Mouse (Mus musculus) common myeloid progenitor, adult 5-6 weeks (primary cell): ENCODE data around the gene Mydgf. TPM values are rescaled to one million over a fixed set of nuclear protein-coding genes. Genes with fewer than 3 reads are reported as not detected.
A peak's percentile ranks its signal among the peaks of the same experiment; 100 is the strongest.

Experiments used
- ATAC-seq: replicated peaks from 2 replicates; pipeline ENCODE4 v1.8.0; 2016; ENCODE audit warnings: low read depth, mild to moderate bottlenecking, moderate TSS enrichment, inconsistent platforms; ENCODE audit not compliant: poor library complexity, severe bottlenecking
- total RNA-seq: library from RNA; stranded (forward); fragments of 200-1000, 187-1606 nt; gene quantifications from 2 replicates; pipeline ENCODE4 v1.2.3, GENCODE M21; 2017

The Mydgf gene
- 28.4 and 33.3 TPM in 2 replicates for total RNA-seq

DNA sequence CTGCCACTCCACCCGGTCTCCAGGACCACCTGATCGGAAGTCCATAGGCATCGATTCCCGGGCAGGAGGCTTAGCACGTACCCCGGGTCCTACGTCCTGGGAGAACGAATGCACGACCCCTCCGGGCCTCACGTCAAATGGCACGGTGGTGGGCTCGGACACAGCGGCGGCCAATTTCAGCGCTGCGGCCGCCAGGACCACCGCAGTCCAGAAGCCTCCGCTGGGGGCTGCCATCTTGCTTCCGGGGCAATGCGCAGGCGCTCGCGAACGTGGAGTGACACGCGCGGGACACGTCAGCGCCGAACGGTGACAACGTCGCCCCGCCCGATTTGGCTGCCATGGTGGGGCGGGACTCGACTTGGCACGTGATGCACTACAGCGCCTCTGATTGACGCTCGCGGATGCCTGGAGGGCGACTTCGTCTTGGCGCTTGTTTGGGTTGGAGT is at the start of gene Mydgf:
Mydgf (minus strand) TSS at position 263 of the 446 bp plus-strand sequence.
- ATAC-seq: peak; percentile 95

DNA sequence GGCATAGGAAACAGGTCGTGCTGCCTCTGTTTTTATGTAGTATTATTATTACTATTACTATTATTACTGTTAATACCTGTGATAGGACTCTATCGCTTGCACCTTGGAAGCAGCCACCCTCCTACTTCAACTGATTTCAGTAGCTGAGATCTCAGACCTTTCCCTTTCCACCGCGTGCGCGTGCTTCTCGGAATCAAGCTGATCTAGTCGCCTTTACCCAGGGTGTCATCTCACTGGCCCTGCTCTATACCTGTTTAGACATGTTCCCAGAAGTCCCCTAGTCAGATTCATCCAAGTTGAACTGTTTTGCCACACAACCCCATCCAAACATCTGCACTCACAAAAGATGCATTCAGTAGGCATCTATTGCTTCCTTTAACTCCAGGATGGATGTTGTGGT is 49.7 kb upstream of the Mydgf start:
- ATAC-seq: no peak

DNA sequence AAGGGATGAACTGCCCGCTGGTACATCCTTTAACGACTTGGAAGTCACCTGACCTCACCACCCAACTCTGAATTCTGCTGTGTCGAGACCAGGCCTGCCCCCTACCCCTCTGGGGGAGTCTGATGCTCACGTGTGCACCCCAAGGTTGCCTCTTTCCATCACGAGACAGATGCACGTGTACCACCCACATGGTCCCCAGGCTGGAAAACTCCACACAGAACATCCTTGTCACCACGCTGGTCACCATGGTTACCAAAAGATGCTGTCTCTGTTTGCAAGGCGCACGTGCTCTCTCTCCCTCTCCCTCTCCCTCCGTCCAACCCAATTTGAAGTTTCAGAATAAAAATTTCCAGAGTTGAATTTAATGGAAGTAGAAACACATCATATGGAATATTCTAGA is 46.2 kb upstream of the Mydgf start:
- no peak for ATAC-seq

DNA sequence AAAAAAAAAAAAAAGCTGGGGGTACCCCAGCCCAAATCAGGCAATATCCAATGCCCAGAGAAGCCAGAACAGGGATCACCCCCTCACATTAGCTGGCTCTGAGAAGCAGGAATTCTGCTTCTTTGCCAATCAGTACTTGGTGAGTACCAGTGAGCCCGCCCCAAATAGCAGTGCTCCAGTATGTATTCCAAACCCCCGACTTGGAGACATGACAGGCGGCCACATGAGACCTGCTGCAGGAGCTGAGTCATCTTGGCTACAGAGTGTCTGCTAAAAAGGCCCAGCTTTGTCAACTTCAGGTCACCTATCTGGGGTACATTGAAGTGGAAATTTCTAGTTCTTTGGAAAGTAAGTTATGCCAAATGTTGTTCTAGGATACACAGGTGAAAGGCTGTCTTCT is 42.8 kb upstream of the Mydgf start:
- no peak for ATAC-seq

DNA sequence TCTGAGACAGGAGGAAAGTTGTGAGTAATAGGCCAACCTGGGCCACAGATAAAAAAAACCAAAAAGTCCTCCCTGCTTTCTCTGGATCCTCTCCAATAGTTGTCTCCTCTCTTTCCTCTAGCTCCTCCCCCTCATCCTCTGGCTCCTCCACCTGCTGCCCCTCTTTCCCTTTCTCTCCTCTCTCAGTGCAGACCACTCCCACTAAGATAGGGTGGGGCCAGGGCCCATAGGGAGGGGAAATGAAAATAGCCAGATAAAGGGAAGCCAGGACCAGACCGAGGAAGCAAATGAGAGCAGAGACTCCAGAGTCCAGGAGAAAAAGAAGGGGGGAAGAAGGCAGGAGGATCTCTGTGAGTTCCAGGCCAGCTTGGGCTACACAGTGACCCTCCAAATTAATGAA is 41.2 kb upstream of the Mydgf start:
- no peak for ATAC-seq

DNA sequence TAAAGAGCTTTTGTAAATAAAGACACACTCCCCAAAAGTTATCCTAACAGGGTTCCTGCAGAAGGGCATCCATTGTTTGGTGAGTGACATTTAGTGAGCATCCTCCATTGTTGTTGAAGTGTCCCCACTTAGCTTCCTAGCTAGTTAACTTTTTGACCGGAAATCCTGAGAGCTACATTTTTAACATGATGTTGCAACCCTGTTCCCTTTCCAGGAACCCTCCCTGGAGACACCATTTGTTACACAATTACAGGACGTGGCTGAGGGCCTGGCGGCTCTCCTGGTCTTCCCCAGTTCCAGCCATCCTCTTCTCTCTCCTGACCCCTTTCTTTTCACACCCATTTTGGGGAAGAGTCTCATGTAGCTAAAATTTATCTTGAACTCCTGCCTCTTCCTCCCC is 36.1 kb upstream of the Mydgf start:
- peak; percentile 20; the same call in 1 of the 2 replicates for ATAC-seq

DNA sequence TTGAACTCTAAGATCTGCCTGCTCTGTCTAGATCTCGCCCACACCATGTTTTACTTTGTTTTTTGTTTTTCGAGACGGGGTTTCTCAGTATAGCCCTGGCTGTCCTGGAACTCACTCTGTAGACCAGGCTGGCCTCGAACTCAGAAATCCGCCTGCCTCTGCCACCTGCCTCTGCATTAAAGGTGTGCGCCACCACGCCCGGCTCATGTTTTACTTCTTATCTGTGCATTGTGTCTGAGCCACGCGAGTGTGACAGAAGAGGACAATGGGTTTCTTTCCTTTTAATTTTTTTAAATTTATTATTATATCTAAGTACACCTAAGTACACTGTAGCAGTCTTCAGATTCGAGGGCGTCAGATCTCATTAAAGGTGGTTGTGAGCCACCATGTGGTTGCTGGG is 35.5 kb upstream of the Mydgf start:
- no peak for ATAC-seq

DNA sequence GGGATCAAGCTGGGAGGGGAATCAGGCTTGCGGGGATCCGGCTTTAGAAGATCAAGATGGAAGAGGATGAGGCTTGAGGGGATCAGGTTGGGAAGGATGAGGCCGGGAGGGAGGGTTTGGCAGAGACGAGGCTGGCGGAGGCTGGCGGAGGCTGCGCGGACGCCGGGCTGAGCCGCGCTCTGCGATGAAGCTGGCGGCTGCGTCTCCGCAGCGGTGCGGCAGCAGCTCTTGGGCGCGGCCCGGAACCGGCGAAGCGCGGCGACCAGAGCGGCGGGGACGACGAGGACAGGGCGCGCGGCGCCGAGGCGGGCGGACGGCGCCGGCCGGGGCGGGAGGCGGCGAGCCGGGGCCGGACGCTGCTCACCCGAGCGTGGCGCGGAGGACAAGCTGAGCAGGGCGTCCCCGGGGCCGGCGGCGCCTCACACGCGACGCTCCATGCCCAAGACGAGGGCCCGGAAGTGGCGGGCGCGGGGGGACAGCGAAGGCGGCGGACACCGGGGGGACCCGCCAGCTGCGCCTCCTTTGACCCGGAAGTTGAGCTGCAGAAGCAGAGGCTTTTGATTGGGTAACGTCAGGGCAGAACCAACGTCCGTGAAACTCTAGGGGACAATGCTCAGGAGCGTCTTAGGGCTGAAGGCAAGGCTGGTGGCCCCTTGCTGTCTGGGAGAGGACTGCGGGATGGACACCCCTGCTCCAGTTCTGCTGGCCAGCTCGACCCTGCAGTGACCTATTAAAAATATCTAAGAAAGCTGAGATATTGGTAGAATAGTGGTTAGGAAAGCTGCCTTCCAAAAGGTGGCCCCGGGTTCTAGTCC is 34.9 kb upstream of the Mydgf start, which contains the start of gene Dpp9:
Dpp9 (minus strand) TSS at position 529 of the 815 bp plus-strand sequence.
- ATAC-seq: peak; percentile 99

DNA sequence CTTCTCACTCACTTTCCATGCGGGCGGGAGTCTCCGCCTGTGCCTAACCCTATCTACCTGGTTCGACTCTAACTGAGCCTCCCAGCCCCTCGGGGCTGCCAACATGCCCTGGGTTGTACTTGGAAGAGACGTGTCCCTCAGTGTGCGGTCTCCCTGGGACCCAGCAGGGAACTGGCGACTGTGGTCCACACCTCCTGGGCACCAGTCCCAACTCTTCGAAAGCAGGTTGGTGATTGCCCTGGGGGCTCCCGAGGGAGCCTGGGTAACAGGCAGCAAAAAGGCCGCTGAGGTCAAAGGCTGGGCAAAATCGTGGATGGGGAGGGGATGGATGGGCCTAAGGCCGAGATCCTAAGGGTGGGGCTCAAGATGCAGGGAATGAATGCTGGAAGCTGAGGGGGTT is 34.0 kb upstream of the Mydgf start:
- no peak for ATAC-seq

DNA sequence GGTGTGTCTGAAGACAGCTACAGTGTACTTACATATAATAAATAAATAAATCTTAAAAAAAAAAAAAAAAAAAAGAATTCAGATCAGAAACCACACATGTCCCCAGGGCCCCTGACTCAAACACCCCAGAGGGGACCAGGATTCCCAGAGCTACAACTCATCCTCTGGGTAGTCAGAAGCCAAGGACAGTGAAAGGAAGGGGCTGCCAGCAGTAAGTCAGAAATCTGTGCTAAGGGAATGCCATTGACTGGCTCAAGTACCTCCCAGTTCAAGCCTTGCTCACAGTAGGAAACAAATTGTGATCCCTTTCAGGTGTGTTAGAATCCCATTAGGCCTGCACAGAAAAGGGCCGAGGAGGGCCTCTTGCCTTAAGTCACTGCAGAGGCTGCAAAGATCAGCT is 30.5 kb upstream of the Mydgf start:
- ATAC-seq: no peak

DNA sequence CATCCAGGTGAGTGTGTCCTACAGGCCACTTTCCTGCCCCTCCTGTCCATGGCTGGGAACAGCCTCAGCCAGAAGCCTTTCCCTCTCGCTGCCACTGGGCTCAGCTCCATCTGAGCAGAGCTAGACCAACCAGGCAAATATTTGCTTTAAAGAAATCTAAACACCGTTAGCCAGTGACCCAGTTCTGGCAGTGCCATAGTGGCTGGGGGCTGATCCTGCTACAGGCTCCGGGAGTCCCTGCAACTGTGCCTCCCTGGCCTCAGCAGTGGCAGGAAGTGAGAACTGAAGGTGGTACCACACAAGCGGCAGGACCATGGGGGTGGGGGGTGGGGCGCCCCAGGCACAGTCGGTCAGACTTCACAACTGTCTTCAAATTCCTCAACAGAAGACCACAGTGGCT is 29.0 kb upstream of the Mydgf start:
- ATAC-seq: peak; percentile 61

DNA sequence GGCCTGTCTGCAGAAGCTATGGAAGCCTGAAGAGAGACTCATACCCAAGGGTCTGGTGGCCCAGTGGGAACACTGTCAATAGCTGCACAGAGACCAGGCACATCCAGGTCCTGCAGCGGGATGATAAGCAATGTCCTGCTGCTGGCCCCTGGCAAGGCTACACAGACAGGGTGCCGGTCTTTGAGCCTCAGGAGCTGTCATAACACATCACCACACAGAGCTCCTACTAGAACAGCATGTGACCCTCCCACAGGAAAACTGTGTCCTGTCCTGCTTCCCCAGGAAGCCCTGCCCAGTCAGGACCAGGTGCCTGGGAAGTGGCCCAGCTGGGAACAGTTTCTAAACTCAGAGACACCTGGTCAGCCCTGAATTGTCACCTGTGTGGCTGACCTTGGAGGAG is 27.4 kb upstream of the Mydgf start:
- no peak for ATAC-seq

DNA sequence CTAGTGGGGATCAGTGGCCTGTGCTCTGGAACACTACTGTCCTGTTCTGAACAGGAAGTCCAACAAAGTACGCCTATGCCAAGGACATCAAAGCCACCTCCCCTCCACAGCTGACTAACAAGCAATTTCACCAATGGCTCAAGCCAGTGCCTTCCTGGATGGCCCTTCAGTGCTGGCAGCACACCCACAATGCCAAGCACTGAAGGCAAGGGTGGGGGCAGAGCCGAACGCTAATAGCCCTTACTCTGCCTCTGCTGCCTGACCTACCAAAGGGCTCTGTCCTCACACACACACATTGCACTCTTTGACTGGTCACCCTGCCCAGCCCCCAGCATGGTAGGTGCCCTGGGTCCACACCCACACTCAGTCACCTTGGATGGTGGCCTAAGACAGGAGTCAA is 25.1 kb upstream of the Mydgf start:
- ATAC-seq: no peak

DNA sequence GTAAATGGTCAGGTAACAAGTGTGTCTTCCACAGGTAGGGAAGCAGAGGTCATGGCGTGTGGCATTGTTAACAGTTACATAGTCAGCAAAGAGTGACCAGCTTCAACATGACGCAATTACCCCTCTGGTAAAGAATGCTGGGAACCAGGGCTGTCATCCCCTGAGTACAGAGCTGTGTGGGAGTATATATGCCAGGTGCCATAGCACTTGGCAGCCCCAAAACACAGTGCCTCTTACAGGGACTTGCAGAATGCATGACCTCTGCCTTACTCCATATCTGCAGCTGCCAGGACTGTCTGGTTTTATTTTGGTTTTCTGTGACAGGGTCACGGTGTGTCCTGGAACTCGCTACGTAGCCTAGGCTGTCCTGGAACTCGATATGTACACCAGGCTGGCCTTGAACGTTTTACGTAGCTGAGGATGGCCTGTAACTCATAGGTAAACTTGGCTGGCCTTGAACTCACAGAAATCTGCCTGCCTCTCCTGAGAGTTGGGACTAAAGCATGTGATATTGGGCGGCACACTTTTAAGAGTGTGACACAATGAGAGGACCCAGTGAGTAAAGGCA is 24.3 kb upstream of the Mydgf start:
- ATAC-seq: no peak

DNA sequence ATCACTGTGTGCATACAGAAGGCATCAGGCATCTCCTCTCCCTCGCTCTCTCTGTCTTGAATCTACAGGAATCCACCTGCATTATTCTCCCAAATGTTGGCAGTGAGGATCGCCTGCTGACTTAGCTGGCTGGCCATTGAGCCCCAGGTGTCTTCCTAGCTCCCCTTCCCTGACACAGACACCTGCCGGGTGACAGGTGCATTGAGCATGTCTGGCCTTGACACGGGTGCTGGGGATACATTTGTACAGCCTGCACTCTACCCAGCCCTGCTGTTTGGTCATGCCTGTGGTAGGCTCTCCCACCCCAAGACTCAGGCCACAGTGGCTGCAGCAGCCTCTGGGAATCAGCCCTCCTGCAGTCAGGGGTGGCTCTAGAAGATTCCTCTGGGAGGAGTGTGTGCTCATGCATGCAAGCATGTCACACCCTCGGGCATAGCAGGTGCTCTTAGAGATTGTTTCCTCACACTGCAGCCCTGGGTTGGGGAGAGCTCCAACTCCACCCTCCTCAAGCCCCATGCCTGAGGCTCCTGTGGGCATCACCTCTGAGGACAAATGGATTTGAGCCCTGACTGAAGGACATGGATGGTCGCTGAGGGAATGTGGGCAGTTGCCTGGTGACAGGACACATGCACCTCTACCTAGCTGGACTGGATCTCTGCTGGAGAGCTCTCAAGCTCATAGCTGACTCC is 23.4 kb upstream of the Mydgf start:
- no peak for ATAC-seq

DNA sequence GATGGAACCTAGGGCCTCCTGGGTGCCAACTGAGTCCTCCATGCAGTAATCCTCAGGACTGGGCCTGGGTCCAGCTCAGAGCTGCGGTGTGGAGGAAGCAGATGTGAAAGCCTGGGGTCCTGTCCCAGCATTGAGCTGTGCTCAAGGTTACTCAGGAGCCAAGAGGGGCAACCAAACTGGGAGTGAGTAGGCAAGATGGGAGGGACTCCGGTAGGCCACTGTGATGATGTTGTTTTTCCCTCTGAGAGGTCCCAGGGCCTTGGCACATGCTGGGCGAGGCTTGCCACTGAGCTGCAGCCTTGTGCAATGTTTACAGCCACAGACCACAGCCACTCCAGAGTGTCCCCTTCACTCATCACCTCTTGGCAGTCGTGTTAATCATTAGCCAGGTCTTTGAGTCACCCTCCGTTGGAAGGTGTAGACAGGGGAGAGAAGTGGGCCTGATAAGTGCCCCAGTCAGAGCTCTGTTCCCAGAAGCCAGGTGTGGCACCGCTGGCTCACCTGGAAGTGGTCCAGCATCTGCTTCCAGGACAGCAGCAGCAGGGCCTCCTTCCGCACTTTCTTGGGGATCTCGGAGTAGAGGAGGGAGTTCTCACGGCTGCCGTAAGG is 22.7 kb upstream of the Mydgf start:
- ATAC-seq: no peak

DNA sequence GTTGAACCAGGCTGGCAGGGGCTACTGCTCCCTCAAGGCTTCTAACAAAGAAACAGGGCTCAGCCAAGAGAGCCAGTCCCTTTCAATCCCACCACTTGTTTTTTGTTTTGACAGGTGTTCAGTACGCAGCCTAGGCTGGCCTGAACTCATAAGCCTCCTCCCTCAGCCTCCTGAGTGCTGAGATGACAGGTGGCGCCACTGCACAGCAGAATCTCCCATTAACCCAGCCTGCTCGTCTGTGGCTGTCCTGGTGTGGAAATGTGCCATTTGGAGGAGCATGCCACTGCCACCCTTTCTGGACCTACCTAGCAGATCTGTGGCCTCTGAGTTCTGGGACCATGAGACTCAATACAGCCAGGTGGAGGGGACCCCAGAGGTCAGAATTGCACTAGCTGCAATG is 20.0 kb upstream of the Mydgf start:
- no peak for ATAC-seq

DNA sequence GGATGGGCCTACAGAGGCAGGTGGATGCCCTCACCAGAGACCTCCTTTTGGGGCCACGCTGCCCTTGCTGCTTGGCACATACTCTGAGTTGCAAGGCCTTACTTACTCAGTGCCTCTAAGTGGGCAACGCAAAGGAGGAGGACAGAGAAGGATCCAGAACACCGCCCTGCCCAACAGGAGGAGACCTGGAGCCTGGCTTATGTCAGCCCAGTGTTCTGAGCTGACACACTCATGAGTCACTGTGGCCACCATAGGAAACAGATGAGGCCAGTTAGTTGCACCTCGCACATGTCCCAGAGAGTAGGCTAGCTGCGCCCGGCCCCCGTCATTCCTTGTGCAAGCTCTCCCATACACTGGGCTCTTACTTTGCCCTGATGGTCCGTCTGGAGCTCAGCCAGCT is 18.8 kb upstream of the Mydgf start:
- ATAC-seq: no peak

DNA sequence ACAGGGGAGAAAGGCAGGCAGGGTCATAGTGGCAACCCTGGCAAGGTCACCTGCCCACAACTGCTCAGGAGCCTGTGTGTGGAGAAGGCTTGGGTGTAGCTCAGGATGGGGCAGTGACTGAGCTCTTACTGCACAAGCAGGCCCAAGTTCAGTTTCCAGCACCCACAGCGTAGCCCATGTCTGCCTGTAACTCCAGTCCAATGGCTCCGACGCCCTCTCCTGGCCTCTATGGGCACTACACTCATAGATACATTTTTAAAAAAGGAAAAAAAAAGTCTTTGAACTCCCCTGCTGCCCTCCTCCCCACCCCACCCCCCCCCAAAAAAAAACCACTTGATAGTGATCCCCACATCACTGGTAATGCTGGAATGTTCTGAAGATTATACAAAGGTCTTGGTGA is 17.9 kb upstream of the Mydgf start:
- no peak for ATAC-seq

DNA sequence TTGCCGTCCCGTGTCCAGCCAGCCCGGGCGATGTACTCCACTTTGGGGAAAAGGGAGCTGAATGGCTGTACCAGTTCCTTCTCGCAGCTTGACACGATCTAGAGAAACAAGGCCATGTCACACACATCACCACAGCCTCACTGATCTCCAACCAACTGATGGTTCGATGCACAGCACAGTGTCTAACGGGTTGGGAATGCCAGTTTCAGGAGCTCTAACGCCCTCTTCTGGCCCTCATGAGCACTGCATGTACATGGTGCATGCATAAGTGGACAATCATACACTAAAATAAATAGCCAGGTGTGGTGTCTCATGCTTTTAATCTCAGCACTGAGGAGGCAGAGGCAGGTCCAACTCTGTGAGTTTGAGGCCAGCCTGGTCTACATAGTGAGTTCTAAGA is 16.9 kb upstream of the Mydgf start:
- ATAC-seq: no peak

DNA sequence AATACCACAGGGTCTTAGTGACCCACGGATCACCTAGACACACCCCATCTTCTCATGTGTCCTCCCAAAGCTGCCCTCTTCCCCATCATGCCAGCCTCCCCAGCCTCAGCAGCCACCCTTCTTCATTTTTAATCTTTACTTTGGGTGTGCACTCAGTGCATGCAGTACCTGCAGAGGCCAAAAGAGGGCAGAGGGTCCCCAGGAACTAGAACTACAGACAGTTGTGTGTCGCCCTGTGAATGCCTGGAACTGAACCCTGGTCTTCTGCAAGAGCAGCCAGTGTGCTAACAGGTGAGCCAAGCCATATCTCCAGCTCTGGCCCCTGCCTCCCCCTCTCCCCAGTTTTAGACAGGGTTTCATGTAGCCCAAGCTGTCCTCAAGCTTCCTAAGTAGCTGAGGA is 13.1 kb upstream of the Mydgf start:
- peak; percentile 73 for ATAC-seq
